Mouse (Mus musculus) Patski (cell line): ENCODE measurements at regions not wholly inside any gene's neighbourhood (a gene's known extent, or its start where the extent isn't known, plus 50 kb on each side); places are given as distances from the start of the nearest gene placed in this dataset.
"Not testable (repeated sequence)": the region's sequence is repeated elsewhere in the genome, so short reads cannot be mapped to it uniquely, and the experiment has no call there.

ENCODE experiments used
- ATAC-seq: fragments of 100-300 bp; one replicate; pipeline ENCODE4 v1.8.0; 2021
- CTCF ChIA-PET: fragments of 350-600 bp; sonication (Branson Sonifier 250); formaldehyde crosslinking; loops from one replicate; lab custom pipeline; 2022; ENCODE audit warnings: inconsistent platforms; lab: Charles Lee
- POLR2A ChIA-PET: fragments of 350-600 bp; sonication (Branson Sonifier 250); formaldehyde crosslinking; loops from one replicate; lab custom pipeline; 2022; ENCODE audit warnings: antibody characterized with exemption, inconsistent platforms; lab: Charles Lee
- DNase-seq: peaks from one replicate; pipeline ENCODE4 v3.0.0-alpha.2; 2011; ENCODE audit warnings: low read depth, low spot score
- H3K27me3 ChIP-seq: fragments of 371-371 bp; one replicate; pipeline ENCODE4 v1.5.1; 2021
- CTCF ChIP-seq: fragments of 100-300 bp; IDR thresholded peaks from one replicate; pipeline ENCODE4 v1.5.1; 2021
- in situ Hi-C: fragments of 300-500 bp; cut with MboI; formaldehyde crosslinking; loops from 3 replicates; pipeline ENCODE4 v1.11.1; 2018; ENCODE audit warnings: low pct_unique_long_range_greater_than_20kb, mixed read lengths

GRCm38 (mm10) chr14:16996716-16997115, 177.8 kb upstream of the Rarb start:
- POLR2A ChIA-PET, result no interaction called here
- no peak for TF ChIP-seq CTCF
- H3K27me3 ChIP-seq, result peaks cover 7% of the 10 kb centered on the region
- CTCF ChIA-PET, result no interaction called here
- no peak for DNase-seq
- in situ Hi-C loops, result no loop called here
- no peak for ATAC-seq

DNA sequence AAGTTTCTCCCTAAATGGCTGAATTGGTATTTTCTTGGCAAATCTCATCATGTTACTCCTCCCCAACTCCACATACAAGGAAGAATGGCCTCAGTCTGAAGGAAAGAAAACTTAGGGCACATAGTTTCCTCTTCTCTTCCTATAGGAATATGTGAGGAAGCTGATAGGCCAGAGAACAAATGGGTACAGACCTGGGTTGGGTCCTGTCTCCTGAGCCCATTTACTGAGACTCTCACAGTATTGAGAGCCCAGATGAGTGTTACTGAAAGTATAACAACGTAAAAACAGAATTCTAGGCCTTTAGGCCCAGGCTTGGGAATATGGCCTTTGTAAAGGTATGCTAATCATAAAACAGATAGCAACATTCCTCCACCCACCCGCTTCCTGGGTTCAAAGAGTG, 152.0 kb upstream of the Rarb start:
- DNase-seq, ATAC-seq, POLR2A ChIA-PET, CTCF ChIA-PET, H3K27me3 ChIP-seq, in situ Hi-C loops: not testable (repeated sequence)

DNA sequence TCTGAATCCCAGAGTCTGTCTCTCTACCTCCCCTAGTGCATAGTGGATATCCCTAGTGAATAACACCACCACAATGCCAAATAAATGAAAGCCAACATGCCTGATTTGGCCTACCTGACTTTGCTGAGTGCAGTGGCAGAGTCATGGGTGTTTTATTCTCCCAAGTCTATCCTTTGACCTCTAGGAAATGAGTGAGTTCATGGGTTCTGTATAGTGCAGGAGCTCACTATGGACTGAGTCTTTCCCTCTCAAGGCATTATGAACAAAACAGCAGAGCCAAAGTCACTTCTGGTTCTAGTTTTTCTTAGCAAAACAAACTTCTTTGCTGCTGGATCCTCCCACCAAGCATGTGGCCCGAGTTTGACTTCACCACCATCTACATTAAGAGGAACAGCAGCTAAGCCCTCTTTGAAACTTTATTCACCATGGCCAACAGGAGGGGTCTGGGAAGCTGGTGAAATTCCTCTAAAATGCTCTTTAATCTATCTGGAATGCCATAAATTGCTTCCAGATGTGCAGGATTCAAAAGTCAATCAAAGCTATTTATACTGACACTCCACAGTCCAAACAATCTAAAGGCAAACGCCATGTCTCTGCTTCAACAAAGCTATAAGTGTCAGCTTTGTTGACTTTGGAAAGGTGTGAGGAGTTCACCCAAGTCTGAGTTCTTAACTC, 145.9 kb upstream of the Rarb start:
- no peaks in the 10 kb centered on the region for H3K27me3 ChIP-seq
- TF ChIP-seq CTCF, result no peak
- in situ Hi-C loops, result loop anchor here (10.0 kb wide), 1 partner anchor 530 kb away; no protein-coding TSS in a partner anchor
- DNase-seq (no peak), ATAC-seq (no peak)
- POLR2A ChIA-PET, result no interaction called here
- CTCF ChIA-PET, result no interaction called here

GRCm38 (mm10) chr14:16962216-16962826, 143.4 kb upstream of the Rarb start:
- no peak for ATAC-seq
- in situ Hi-C loops, result loop anchor here (10.0 kb wide), 1 partner anchor 528 kb away; no protein-coding TSS in a partner anchor
- POLR2A ChIA-PET, result no interaction called here
- TF ChIP-seq CTCF, result no peak
- DNase-seq, result no peak
- no peaks in the 10 kb centered on the region for H3K27me3 ChIP-seq
- CTCF ChIA-PET, result no interaction called here

- peak; percentile 72 for ATAC-seq
- no peak for TF ChIP-seq CTCF
- POLR2A ChIA-PET, result no interaction called here
- CTCF ChIA-PET, result no interaction called here
- DNase-seq, result peak; percentile 38
- no peaks in the 10 kb centered on the region for H3K27me3 ChIP-seq
- in situ Hi-C loops, result no loop called here
Observed at GRCm38 (mm10) chr14:16957802-16958201, 138.8 kb upstream of the Rarb start.

DNA sequence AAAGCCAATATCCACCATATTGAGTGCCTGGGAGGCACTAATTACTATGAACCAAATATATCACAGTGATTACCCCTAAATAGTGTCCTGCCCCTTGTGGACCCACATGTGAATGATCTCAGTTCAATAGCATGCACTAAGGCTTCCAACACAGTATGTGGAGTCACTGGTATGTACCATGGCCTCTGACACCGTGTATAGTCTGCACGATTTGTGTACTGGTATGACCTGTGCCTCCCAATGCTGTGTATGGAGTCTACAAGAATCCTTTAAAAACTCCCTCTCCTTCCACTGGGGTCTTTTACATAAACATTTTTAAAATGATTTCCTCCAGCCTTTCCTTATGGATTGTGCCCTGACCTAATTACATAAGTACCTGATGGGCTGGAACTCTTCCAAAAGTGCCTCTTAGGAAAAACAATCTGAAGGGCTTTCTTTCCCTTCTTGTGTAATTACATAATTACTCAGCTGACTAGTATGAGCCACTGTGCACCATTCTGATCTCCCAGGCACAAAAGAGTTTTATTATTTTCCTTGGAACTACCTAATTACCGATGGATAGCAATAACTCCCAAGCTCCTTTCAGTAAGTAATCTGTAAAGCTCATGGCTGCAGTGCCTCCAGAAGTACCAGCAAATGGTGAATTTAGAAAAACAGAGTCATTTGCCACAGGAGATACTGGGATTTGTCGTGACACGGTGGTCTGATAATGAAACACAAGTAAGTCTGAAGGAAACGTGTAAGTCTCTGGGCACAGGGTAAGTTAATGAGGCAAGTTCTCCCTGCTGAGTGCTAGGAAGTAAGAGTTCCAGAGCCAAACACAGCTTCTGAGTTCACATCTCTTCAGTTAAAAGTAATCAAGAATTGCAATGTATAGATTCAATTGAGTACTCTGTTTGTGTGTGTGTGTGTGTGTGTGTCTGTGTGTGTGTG, 135.8 kb upstream of the Rarb start:
- CTCF ChIA-PET, result no interaction called here
- ATAC-seq (peak; percentile 36), DNase-seq (no peak)
- TF ChIP-seq CTCF, result no peak
- POLR2A ChIA-PET, result no interaction called here
- H3K27me3 ChIP-seq, result no peaks in the 10 kb centered on the region
- in situ Hi-C loops, result no loop called here

DNA sequence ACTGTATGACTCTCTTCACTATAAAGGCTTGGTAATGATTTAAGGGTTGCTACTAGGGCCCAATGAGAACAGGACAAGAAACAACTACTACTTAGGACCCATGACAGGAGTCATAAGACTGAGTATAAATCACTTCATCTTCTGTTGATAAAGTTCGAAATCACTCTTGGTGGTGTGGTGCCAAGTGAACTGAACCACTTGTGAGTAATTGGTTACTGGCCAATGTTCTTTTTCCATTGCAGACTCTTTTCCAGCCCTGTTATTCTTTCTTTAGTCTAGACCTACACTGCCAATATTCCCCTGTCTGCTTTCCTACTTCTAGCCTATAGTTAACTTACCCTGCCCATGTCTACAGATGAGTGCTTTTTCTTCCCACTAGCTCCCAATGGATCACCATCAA, 129.8 kb upstream of the Rarb start:
- no peak for TF ChIP-seq CTCF
- in situ Hi-C loops, result no loop called here
- no peak for DNase-seq
- CTCF ChIA-PET, result interaction anchor here (1.4 kb wide), 1 partner anchor 11 kb away, joined by 4 read pairs; no protein-coding TSS in a partner anchor
- no peaks in the 10 kb centered on the region for H3K27me3 ChIP-seq
- POLR2A ChIA-PET, result no interaction called here
- no peak for ATAC-seq

- H3K27me3 ChIP-seq, result no peaks in the 10 kb centered on the region
- ChIA-PET POLR2A (no interaction called here), CTCF (no interaction called here)
- ATAC-seq (no peak), DNase-seq (no peak)
- no peak for TF ChIP-seq CTCF
- in situ Hi-C loops, result no loop called here
Observed at GRCm38 (mm10) chr14:16944441-16944840, 125.5 kb upstream of the Rarb start.

DNA sequence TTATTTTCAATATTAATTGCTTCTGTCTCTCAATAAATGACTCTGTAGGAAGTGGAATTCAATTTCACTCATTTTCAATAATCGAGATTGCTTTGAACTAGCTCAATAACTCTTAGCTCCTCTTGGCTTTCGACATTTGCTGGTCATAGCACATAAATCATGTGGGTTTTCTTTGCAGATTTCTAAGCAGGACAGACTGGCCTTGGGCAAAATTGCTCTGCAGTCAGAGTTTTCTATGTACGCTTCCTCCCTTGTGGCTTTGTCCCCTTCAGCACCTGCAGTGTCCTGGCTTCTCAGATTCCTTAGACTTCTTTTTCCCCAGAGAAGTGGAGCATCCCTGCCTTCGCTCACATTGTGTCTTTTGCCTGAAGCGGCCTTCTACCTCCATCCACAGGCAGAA, 124.6 kb upstream of the Rarb start:
- H3K27me3 ChIP-seq, result no peaks in the 10 kb centered on the region
- ATAC-seq, result no peak
- no peak for DNase-seq
- ChIA-PET POLR2A (no interaction called here), CTCF (no interaction called here)
- no peak for TF ChIP-seq CTCF
- in situ Hi-C loops, result no loop called here

- in situ Hi-C loops, result no loop called here
- POLR2A ChIA-PET, result no interaction called here
- no peak for TF ChIP-seq CTCF
- CTCF ChIA-PET, result no interaction called here
- DNase-seq (no peak), ATAC-seq (no peak)
- peaks cover 7% of the 10 kb centered on the region for H3K27me3 ChIP-seq
Observed at GRCm38 (mm10) chr14:16927136-16927535, 108.2 kb upstream of the Rarb start.
